Mouse (Mus musculus): ENCODE measurements around the gene Uba52. TPM values are rescaled to one million over a fixed set of nuclear protein-coding genes. Genes with fewer than 3 reads are reported as not detected.
A peak's percentile ranks its signal among the peaks of the same experiment; 100 is the strongest.

The Uba52 gene
- total RNA-seq, 2 experiments from 2014 or later: 970 to 1,000 TPM

- Histone ChIP-seq H3K4me3 (peak overlapping the region; percentile 55), H3K27ac (peak overlapping the region; percentile 56)
- TF ChIP-seq CTCF (conservative IDR thresholded peaks at IDR 0.05): no peak
- DNase-seq (ENCODE audit: low spot score in 2 of 2): no peak
These were observed 16.1 kb downstream of the Uba52 start for GRCm38 (mm10) chr8:70494416-70494945.

- TF ChIP-seq CTCF (conservative IDR thresholded peaks at IDR 0.05): no peak
- peak overlapping the region; percentile 89 for H3K27ac ChIP-seq
- DNase-seq (ENCODE audit: low spot score in 2 of 2): no peak
- H3K4me3 ChIP-seq: peak overlapping the region; percentile 55
These were observed 16.7 kb downstream of the Uba52 start for GRCm38 (mm10) chr8:70493692-70494415.

GRCm38 (mm10) chr8:70492664-70493640 is 17.6 kb downstream of the Uba52 start, which contains the start of gene Crlf1:
TSS of gene Crlf1 (plus strand) at chr8:70493158.
- TF ChIP-seq CTCF (conservative IDR thresholded peaks at IDR 0.05): no peak
- peak within 1 kb of the TSS; percentile 55 for H3K4me3 ChIP-seq
- peak within 1 kb of the TSS; percentile 89 for H3K27ac ChIP-seq
- DNase-seq (ENCODE audit: low spot score in 2 of 2): no peak

GRCm38 (mm10) chr8:70490880-70491495 is 19.6 kb downstream of the Uba52 start:
- Histone ChIP-seq H3K27ac (no peak overlapping the region), H3K4me3 (no peak overlapping the region)
- no peak for DNase-seq (ENCODE audit: low spot score in 2 of 2)
- no peak for TF ChIP-seq CTCF (conservative IDR thresholded peaks at IDR 0.05)

- DNase-seq (ENCODE audit: low spot score in 2 of 2): no peak
- TF ChIP-seq CTCF (conservative IDR thresholded peaks at IDR 0.05): no peak
- Histone ChIP-seq H3K4me3 (no peak overlapping the region), H3K27ac (no peak overlapping the region)
These were observed 20.3 kb downstream of the Uba52 start for GRCm38 (mm10) chr8:70490061-70490879.

GRCm38 (mm10) chr8:70489576-70489975 is 21.0 kb downstream of the Uba52 start:
- no peak for DNase-seq (ENCODE audit: low spot score in 2 of 2)
- Histone ChIP-seq H3K4me3 (peak overlapping the region; percentile 28), H3K27ac (no peak overlapping the region)
- no peak for TF ChIP-seq CTCF (conservative IDR thresholded peaks at IDR 0.05)

GRCm38 (mm10) chr8:70488931-70489470 is 21.6 kb downstream of the Uba52 start:
- TF ChIP-seq CTCF (conservative IDR thresholded peaks at IDR 0.05): no peak
- DNase-seq (ENCODE audit: low spot score in 2 of 2): no peak
- peak overlapping the region; percentile 28 for H3K4me3 ChIP-seq
- H3K27ac ChIP-seq: no peak overlapping the region

- peak overlapping the region; percentile 43 for H3K4me3 ChIP-seq
- DNase-seq (ENCODE audit: low spot score in 2 of 2): no peak
- TF ChIP-seq CTCF (conservative IDR thresholded peaks at IDR 0.05): no peak
- peak overlapping the region; percentile 28 for H3K27ac ChIP-seq
These were observed 22.4 kb downstream of the Uba52 start for GRCm38 (mm10) chr8:70487993-70488796.

GRCm38 (mm10) chr8:70486941-70487520 is 23.6 kb downstream of the Uba52 start, which contains the start of gene Tmem59l:
TSS of gene Tmem59l (minus strand) at chr8:70487358.
- Histone ChIP-seq H3K27ac (peak within 1 kb of the TSS; percentile 97), H3K4me3 (peak within 1 kb of the TSS; percentile 81)
- TF ChIP-seq CTCF (conservative IDR thresholded peaks at IDR 0.05): no peak
- peak; percentile 51 to 60 for DNase-seq (ENCODE audit: low spot score in 2 of 2)

GRCm38 (mm10) chr8:70486191-70486681 is 24.4 kb downstream of the Uba52 start:
- TF ChIP-seq CTCF (conservative IDR thresholded peaks at IDR 0.05): no peak
- Histone ChIP-seq H3K27ac (peak overlapping the region; percentile 97), H3K4me3 (peak overlapping the region; percentile 81)
- DNase-seq (ENCODE audit: low spot score in 2 of 2): no peak

Measured in layer of hippocampus, adult 2 months (tissue).